Mouse (Mus musculus) cortical plate, adult 2 months (tissue): Measurements from ENCODE around the gene Ehbp1.

Experiments used
- CTCF ChIP-seq: fragments of 200-500 bp; IDR thresholded peaks from 2 replicates; pipeline ENCODE4 v1.5.1; 2011; ENCODE audit warnings: mild to moderate bottlenecking, control low read depth, low read length; ENCODE audit not compliant: insufficient read depth; ENCODE audit errors: extremely low read depth
- POLR2A ChIP-seq: fragments of 200-500 bp; IDR thresholded peaks from 2 replicates; pipeline ENCODE4 v1.6.1; 2011; ENCODE audit warnings: mild to moderate bottlenecking, low read length, control low read depth; ENCODE audit not compliant: insufficient read depth; ENCODE audit errors: extremely low read depth

DNA sequence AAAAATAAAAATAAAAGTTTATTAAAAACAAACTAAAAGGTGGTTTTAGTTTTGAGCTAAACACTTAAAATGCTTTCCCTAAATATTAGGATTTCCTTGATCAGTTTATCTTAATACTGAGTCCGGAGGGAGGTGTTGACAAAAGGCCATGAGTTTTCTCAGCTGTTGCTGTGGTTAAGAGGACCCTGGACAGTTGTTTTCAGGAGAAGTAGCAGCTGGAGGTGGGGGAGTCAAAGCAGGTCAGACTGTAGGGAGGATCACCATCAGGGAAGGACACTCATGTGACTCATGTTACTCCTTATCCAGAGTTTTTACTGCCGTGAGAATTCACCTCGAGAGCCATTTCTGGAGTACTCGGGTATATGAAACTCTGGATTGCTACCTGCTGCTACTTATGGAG, 280.4 kb downstream of the Ehbp1 start:
- TF ChIP-seq CTCF (no peak), POLR2A (no peak)
